7 mouse cellular contexts compared by ENCODE assay signal in genomic region chrX:111462833-111463564, GRCm38 (mm10).
A peak's percentile ranks its signal among the peaks of the same experiment; 100 is the strongest.
DNase-seq lines count a peak whose midpoint lies in the region; ATAC-seq lines count a peak whose summit lies in the region.

No protein-coding gene starts in this region.

- peak; percentile 94 for ATAC-seq in intestine, embryonic 16.5 days
- peak; percentile 94 for ATAC-seq in midbrain, embryonic 12.5 days (ENCODE audit: low FRiP score, low read depth)
- peak; percentile 93 for ATAC-seq in stomach, embryonic 14.5 days (ENCODE audit: insufficient number of reproducible peaks, insufficient read depth, low FRiP score, low read depth)

- no peaks in the 10 kb centered on the region for H3K9me3 ChIP-seq in intestine, embryonic 16.5 days (ENCODE audit: control insufficient read depth, low read length)
- H3K9me3 ChIP-seq in limb, embryonic 10.5 days (replicated peaks), result no peaks in the 10 kb centered on the region
- no peaks in the 10 kb centered on the region for H3K9me3 ChIP-seq in midbrain, embryonic 12.5 days
- H3K9me3 ChIP-seq in stomach, embryonic 14.5 days (ENCODE audit: control insufficient read depth, low read depth, low read length), result no peaks in the 10 kb centered on the region

- no peaks in the 10 kb centered on the region for H3K36me3 ChIP-seq in intestine, embryonic 16.5 days (ENCODE audit: control insufficient read depth, insufficient read depth, low read length)
- no peaks in the 10 kb centered on the region for H3K36me3 ChIP-seq in limb, embryonic 10.5 days
- H3K36me3 ChIP-seq in midbrain, embryonic 12.5 days, result no peaks in the 10 kb centered on the region
- H3K36me3 ChIP-seq in stomach, embryonic 14.5 days (ENCODE audit: control insufficient read depth, insufficient read depth, low read length), result no peaks in the 10 kb centered on the region

- H3K9ac ChIP-seq in intestine, embryonic 16.5 days (ENCODE audit: low read depth, low read length), result peak overlapping the region; percentile 66
- H3K9ac ChIP-seq in midbrain, embryonic 12.5 days (replicated peaks), result peak overlapping the region; percentile 67
- H3K9ac ChIP-seq in stomach, embryonic 14.5 days (replicated peaks; ENCODE audit: low read depth, low read length), result peak overlapping the region; percentile 42

- peak overlapping the region; percentile 54 for H3K4me2 ChIP-seq in intestine, embryonic 16.5 days (ENCODE audit: low read depth, low read length)
- H3K4me2 ChIP-seq in midbrain, embryonic 12.5 days (replicated peaks), result peak overlapping the region; percentile 58
- H3K4me2 ChIP-seq in stomach, embryonic 14.5 days (replicated peaks; ENCODE audit: low read depth, low read length), result peak overlapping the region; percentile 39

- 20% methylated on average over 37 of the region's 72 CpGs for WGBS in intestine, embryonic 16.5 days
- WGBS in limb, embryonic 10.5 days, result 11% methylated on average over 22 of the region's 72 CpGs
- 18% methylated on average over 33 of the region's 72 CpGs for WGBS in midbrain, embryonic 12.5 days
- 23% methylated on average over 26 of the region's 72 CpGs for WGBS in stomach, embryonic 14.5 days

- H3K4me3 ChIP-seq in intestine, embryonic 16.5 days (ENCODE audit: low read length), result peak overlapping the region; percentile 66
- peak overlapping the region; percentile 65 for H3K4me3 ChIP-seq in limb, embryonic 10.5 days
- peak overlapping the region; percentile 60 for H3K4me3 ChIP-seq in midbrain, embryonic 12.5 days
- peak overlapping the region; percentile 53 for H3K4me3 ChIP-seq in stomach, embryonic 14.5 days (ENCODE audit: low read depth, low read length)

- H3K4me1 ChIP-seq in intestine, embryonic 16.5 days (ENCODE audit: control insufficient read depth, insufficient read depth, low read length), result no peaks in the 10 kb centered on the region
- no peaks in the 10 kb centered on the region for H3K4me1 ChIP-seq in limb, embryonic 10.5 days
- no peaks in the 10 kb centered on the region for H3K4me1 ChIP-seq in midbrain, embryonic 12.5 days
- no peaks in the 10 kb centered on the region for H3K4me1 ChIP-seq in stomach, embryonic 14.5 days (ENCODE audit: control insufficient read depth, insufficient read depth, low read length)

- H3K27ac ChIP-seq in intestine, embryonic 16.5 days (ENCODE audit: low read length), result peak overlapping the region; percentile 61
- H3K27ac ChIP-seq in limb, embryonic 10.5 days, result peak overlapping the region; percentile 92
- peak overlapping the region; percentile 74 for H3K27ac ChIP-seq in midbrain, embryonic 12.5 days (replicated peaks)
- H3K27ac ChIP-seq in stomach, embryonic 14.5 days (ENCODE audit: low read length), result peak overlapping the region; percentile 56; the same call in 1 of the 2 replicates

- DNase-seq in adrenal gland, adult 2 months, result peak; percentile 51
- DNase-seq in cerebellum, adult 9-10 months, result peak; percentile 56
- DNase-seq in frontal cortex, postnatal 10 days (ENCODE audit: low spot score in 2 of 2), result peak; percentile 19 to 38
- DNase-seq in limb, embryonic 10.5 days (ENCODE audit: low spot score), result peak; percentile 78

- H3K27me3 ChIP-seq in intestine, embryonic 16.5 days (replicated peaks; ENCODE audit: control insufficient read depth, insufficient read depth, low read length), result no peaks in the 10 kb centered on the region
- no peaks in the 10 kb centered on the region for H3K27me3 ChIP-seq in limb, embryonic 10.5 days (ENCODE audit: low read depth, poor library complexity, severe bottlenecking)
- H3K27me3 ChIP-seq in midbrain, embryonic 12.5 days, result no peaks in the 10 kb centered on the region
- no peaks in the 10 kb centered on the region for H3K27me3 ChIP-seq in stomach, embryonic 14.5 days (ENCODE audit: control insufficient read depth, insufficient read depth, low read length)

Comparison
In these comparisons a context has a peak if more than half of its experiments do, and no peak if none do; other contexts are left out.
1. Peak in every context shown above with its lines: DNase-seq, ATAC-seq, H3K4me3 ChIP-seq and H3K27ac ChIP-seq.